Mouse (Mus musculus) embryo, embryonic 10 days (tissue): ENCODE results near the gene Hmox2.
A peak's percentile ranks its signal among the peaks of the same experiment; 100 is the strongest.

Source experiments
- DNase-seq: peaks from one replicate; pipeline ENCODE4 v3.0.0-alpha.2; 2015; ENCODE audit warnings: low spot score

The Hmox2 gene

GRCm38 (mm10) chr16:4725266-4725665 is 895 bp upstream of the Hmox2 start:
- no peak for DNase-seq

- DNase-seq, result no peak
Measured at GRCm38 (mm10) chr16:4726528-4727128, 467 bp downstream of the Hmox2 start.

GRCm38 (mm10) chr16:4727526-4727925 is 1.4 kb downstream of the Hmox2 start:
- DNase-seq, result no peak

GRCm38 (mm10) chr16:4727963-4728362 is 1.8 kb downstream of the Hmox2 start:
- DNase-seq, result no peak

GRCm38 (mm10) chr16:4730776-4731358 is 4.7 kb downstream of the Hmox2 start:
- DNase-seq, result no peak

- DNase-seq, result no peak
Measured at GRCm38 (mm10) chr16:4736262-4736661, 10.1 kb downstream of the Hmox2 start.

- DNase-seq, result no peak
Measured at GRCm38 (mm10) chr16:4739994-4740393, 13.8 kb downstream of the Hmox2 start.

GRCm38 (mm10) chr16:4742186-4742585 is 16.0 kb downstream of the Hmox2 start:
- DNase-seq, result no peak

- DNase-seq, result no peak
Measured at GRCm38 (mm10) chr16:4752155-4752554, 26.0 kb downstream of the Hmox2 start.

- no peak for DNase-seq
Measured at GRCm38 (mm10) chr16:4754045-4754444, 27.9 kb downstream of the Hmox2 start.

GRCm38 (mm10) chr16:4756660-4757335 is 30.6 kb downstream of the Hmox2 start:
- peak; percentile 43 for DNase-seq

- no peak for DNase-seq
Measured at GRCm38 (mm10) chr16:4762437-4762836, 36.3 kb downstream of the Hmox2 start.

GRCm38 (mm10) chr16:4763276-4763675 is 37.1 kb downstream of the Hmox2 start:
- DNase-seq, result peak; percentile 65

- no peak for DNase-seq
Measured at GRCm38 (mm10) chr16:4765852-4766251, 39.7 kb downstream of the Hmox2 start.

- DNase-seq, result no peak
Measured at GRCm38 (mm10) chr16:4767012-4767790, 41.0 kb downstream of the Hmox2 start.

GRCm38 (mm10) chr16:4768719-4769118 is 42.6 kb downstream of the Hmox2 start:
- no peak for DNase-seq

GRCm38 (mm10) chr16:4773289-4773970 is 47.3 kb downstream of the Hmox2 start:
- DNase-seq, result no peak

- DNase-seq, result no peak
Measured at GRCm38 (mm10) chr16:4777171-4777904, 51.2 kb downstream of the Hmox2 start.

GRCm38 (mm10) chr16:4777905-4778609 is 51.9 kb downstream of the Hmox2 start:
- no peak for DNase-seq

GRCm38 (mm10) chr16:4778940-4779339 is 52.8 kb downstream of the Hmox2 start:
- DNase-seq, result no peak
